Mouse (Mus musculus): Measurements from ENCODE around the gene Taar4. TPM values are rescaled to one million over a fixed set of nuclear protein-coding genes. Genes with fewer than 3 reads are reported as not detected.
A peak's percentile ranks its signal among the peaks of the same experiment; 100 is the strongest.

Gene Taar4
- polyA plus RNA-seq, 1 experiment from 2014 or later: not detected

GRCm38 (mm10) chr10:23986419-23986818, 26.1 kb downstream of the Taar4 start:
- Histone ChIP-seq H3K36me3 (ENCODE audit: control insufficient read depth, insufficient read depth) (no peaks in the 10 kb centered on the region), H3K27me3 (ENCODE audit: control insufficient read depth, insufficient read depth, low read depth, low read length) (no peaks in the 10 kb centered on the region), H3K9ac (ENCODE audit: low read depth, low read length) (no peak overlapping the region), H3K4me1 (ENCODE audit: control insufficient read depth, low read depth, low read length) (no peaks in the 10 kb centered on the region), H3K4me3 (ENCODE audit: low read depth, low read length) (no peak overlapping the region), H3K27ac (ENCODE audit: low read length) (no peak overlapping the region), H3K4me2 (ENCODE audit: low read depth, low read length) (no peak overlapping the region), H3K9me3 (replicated peaks; ENCODE audit: control insufficient read depth, low read length) (no peaks in the 10 kb centered on the region)
- ATAC-seq (ENCODE audit: low read depth): no peak
- whole genome bisulfite sequencing (ENCODE audit: insufficient replicate concordance): 34% methylated on average over 5 of the region's 5 CpGs

- no peak within 1 kb of the TSS for H3K27ac ChIP-seq (ENCODE audit: low read length)
- no peak for ATAC-seq (ENCODE audit: low read depth)
- no peaks in the 10 kb centered on the region for H3K36me3 ChIP-seq (ENCODE audit: control insufficient read depth, insufficient read depth)
- H3K9ac ChIP-seq (ENCODE audit: low read depth, low read length): no peak within 1 kb of the TSS
- H3K27me3 ChIP-seq (ENCODE audit: control insufficient read depth, insufficient read depth, low read depth, low read length): no peaks in the 10 kb centered on the region
- no peaks in the 10 kb centered on the region for H3K4me1 ChIP-seq (ENCODE audit: control insufficient read depth, low read depth, low read length)
- no peaks in the 10 kb centered on the region for H3K9me3 ChIP-seq (replicated peaks; ENCODE audit: control insufficient read depth, low read length)
- 71% methylated on average over 3 of the region's 3 CpGs for WGBS (ENCODE audit: insufficient replicate concordance)
- no peak within 1 kb of the TSS for H3K4me3 ChIP-seq (ENCODE audit: low read depth, low read length)
- no peak within 1 kb of the TSS for H3K4me2 ChIP-seq (ENCODE audit: low read depth, low read length)
Measured at GRCm38 (mm10) chr10:23993381-23993780, 33.1 kb downstream of the Taar4 start, which contains the start of gene Taar7a. TSS of gene Taar7a (minus strand) at chr10:23993481.

GRCm38 (mm10) chr10:23999639-24000038, 39.3 kb downstream of the Taar4 start, which contains the start of gene Taar7b:
TSS of gene Taar7b (plus strand) at chr10:23999939.
- no peak for ATAC-seq (ENCODE audit: low read depth)

GRCm38 (mm10) chr10:24006442-24006841, 46.1 kb downstream of the Taar4 start:
- no peak overlapping the region for H3K4me2 ChIP-seq (ENCODE audit: low read depth, low read length)
- peaks cover 8% of the 10 kb centered on the region for H3K4me1 ChIP-seq (ENCODE audit: control insufficient read depth, low read depth, low read length)
- no peak overlapping the region for H3K4me3 ChIP-seq (ENCODE audit: low read depth, low read length)
- H3K27me3 ChIP-seq (ENCODE audit: control insufficient read depth, insufficient read depth, low read depth, low read length): no peaks in the 10 kb centered on the region
- ATAC-seq (ENCODE audit: low read depth): no peak
- 26% methylated on average over 1 of the region's 1 CpGs for WGBS (ENCODE audit: insufficient replicate concordance)
- H3K27ac ChIP-seq (ENCODE audit: low read length): no peak overlapping the region
- no peak overlapping the region for H3K9ac ChIP-seq (ENCODE audit: low read depth, low read length)
- H3K9me3 ChIP-seq (replicated peaks; ENCODE audit: control insufficient read depth, low read length): no peaks in the 10 kb centered on the region
- no peaks in the 10 kb centered on the region for H3K36me3 ChIP-seq (ENCODE audit: control insufficient read depth, insufficient read depth)

More at GRCm38 (mm10) chr10:23999639-24000038, 39.3 kb downstream of the Taar4 start, which contains the start of gene Taar7b:
- H3K27ac ChIP-seq (ENCODE audit: low read length): no peak within 1 kb of the TSS
- no peaks in the 10 kb centered on the region for H3K36me3 ChIP-seq (ENCODE audit: control insufficient read depth, insufficient read depth)
- no peak within 1 kb of the TSS for H3K9ac ChIP-seq (ENCODE audit: low read depth, low read length)
- H3K27me3 ChIP-seq (ENCODE audit: control insufficient read depth, insufficient read depth, low read depth, low read length): no peaks in the 10 kb centered on the region
- no peak within 1 kb of the TSS for H3K4me3 ChIP-seq (ENCODE audit: low read depth, low read length)
- H3K9me3 ChIP-seq (replicated peaks; ENCODE audit: control insufficient read depth, low read length): no peaks in the 10 kb centered on the region
- no peaks in the 10 kb centered on the region for H3K4me1 ChIP-seq (ENCODE audit: control insufficient read depth, low read depth, low read length)
- no peak within 1 kb of the TSS for H3K4me2 ChIP-seq (ENCODE audit: low read depth, low read length)
- WGBS (ENCODE audit: insufficient replicate concordance): 68% methylated on average over 1 of the region's 1 CpGs

DNA sequence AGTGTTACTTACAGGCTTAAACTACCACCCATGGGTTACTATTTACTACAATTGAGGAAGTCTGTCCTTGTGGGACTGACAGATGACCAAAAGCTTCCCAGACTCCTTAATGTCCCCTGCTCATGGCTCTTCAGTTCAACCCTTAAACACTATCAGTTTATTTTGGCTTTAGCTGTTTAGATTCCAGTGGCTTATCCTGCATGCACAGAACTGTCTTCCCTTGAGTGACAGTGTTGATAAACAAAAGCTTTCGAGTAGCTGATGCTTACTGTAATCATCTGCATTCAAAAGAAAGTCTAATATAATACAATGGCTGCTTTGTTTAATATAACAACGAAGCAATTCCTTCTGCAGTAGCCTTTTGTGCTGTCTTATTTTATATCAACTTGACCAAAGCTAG, 46.7 kb downstream of the Taar4 start:
- peak; percentile 81 for ATAC-seq (ENCODE audit: low read depth)
- WGBS (ENCODE audit: insufficient replicate concordance): 20% methylated on average over 2 of the region's 2 CpGs

GRCm38 (mm10) chr10:24008143-24008542, 47.8 kb downstream of the Taar4 start:
- no peak overlapping the region for H3K27ac ChIP-seq (ENCODE audit: low read length)
- no peak overlapping the region for H3K9ac ChIP-seq (ENCODE audit: low read depth, low read length)
- H3K9me3 ChIP-seq (replicated peaks; ENCODE audit: control insufficient read depth, low read length): no peaks in the 10 kb centered on the region
- no peaks in the 10 kb centered on the region for H3K27me3 ChIP-seq (ENCODE audit: control insufficient read depth, insufficient read depth, low read depth, low read length)
- H3K4me3 ChIP-seq (ENCODE audit: low read depth, low read length): no peak overlapping the region
- H3K36me3 ChIP-seq (ENCODE audit: control insufficient read depth, insufficient read depth): no peaks in the 10 kb centered on the region
- H3K4me1 ChIP-seq (ENCODE audit: control insufficient read depth, low read depth, low read length): peaks cover 8% of the 10 kb centered on the region
- no peak overlapping the region for H3K4me2 ChIP-seq (ENCODE audit: low read depth, low read length)
- WGBS (ENCODE audit: insufficient replicate concordance): 45% methylated on average over 1 of the region's 1 CpGs
- peak; percentile 39; the same call in 1 of the 2 replicates for ATAC-seq (ENCODE audit: low read depth)

More for the DNA sequence above, 46.7 kb downstream of the Taar4 start:
- Histone ChIP-seq H3K9ac (ENCODE audit: low read depth, low read length) (no peak overlapping the region), H3K36me3 (ENCODE audit: control insufficient read depth, insufficient read depth) (no peaks in the 10 kb centered on the region), H3K4me3 (ENCODE audit: low read depth, low read length) (no peak overlapping the region), H3K4me1 (ENCODE audit: control insufficient read depth, low read depth, low read length) (peaks cover 8% of the 10 kb centered on the region), H3K27me3 (ENCODE audit: control insufficient read depth, insufficient read depth, low read depth, low read length) (no peaks in the 10 kb centered on the region), H3K4me2 (ENCODE audit: low read depth, low read length) (0 out of 2 replicates have a peak overlapping the region, but pooled peaks have one; percentile 17), H3K9me3 (replicated peaks; ENCODE audit: control insufficient read depth, low read length) (no peaks in the 10 kb centered on the region), H3K27ac (ENCODE audit: low read length) (no peak overlapping the region)

Other genes starting within 250 kb of the Taar4 start
- gene Rps12, start 173.2 kb upstream of the Taar4 start, polyA plus RNA-seq (2015; fragmentation: Nextera tagmentation; extraction: Ambion mirVana): 102 and 122 TPM in 2 replicates
- gene Slc18b1, start 163.5 kb upstream of the Taar4 start, polyA plus RNA-seq (2015; fragmentation: Nextera tagmentation; extraction: Ambion mirVana): 1.7 and 1.9 TPM in 2 replicates
- gene Vnn3, start 109.0 kb upstream of the Taar4 start, polyA plus RNA-seq (2015; fragmentation: Nextera tagmentation; extraction: Ambion mirVana): 8.3 and 12.2 TPM in 2 replicates
- gene Vnn1, start 65.8 kb upstream of the Taar4 start, polyA plus RNA-seq (2015; fragmentation: Nextera tagmentation; extraction: Ambion mirVana): 2.2 and 2.8 TPM in 2 replicates
- gene Taar1, start 40.1 kb upstream of the Taar4 start, polyA plus RNA-seq (2015; fragmentation: Nextera tagmentation; extraction: Ambion mirVana): not detected in 2 replicates
- gene Taar2, start 21.9 kb upstream of the Taar4 start, polyA plus RNA-seq (2015; fragmentation: Nextera tagmentation; extraction: Ambion mirVana): not detected in 2 replicates
- gene Taar3, start 10.9 kb upstream of the Taar4 start, polyA plus RNA-seq (2015; fragmentation: Nextera tagmentation; extraction: Ambion mirVana): not detected in 2 replicates
- gene Taar5, start 10.2 kb downstream of the Taar4 start, polyA plus RNA-seq (2015; fragmentation: Nextera tagmentation; extraction: Ambion mirVana): not detected in 2 replicates
- not detected in 2 replicates for gene Taar6, start 25.2 kb downstream of the Taar4 start, polyA plus RNA-seq (2015; fragmentation: Nextera tagmentation; extraction: Ambion mirVana)
- gene Taar7a, start 33.0 kb downstream of the Taar4 start, polyA plus RNA-seq (2015; fragmentation: Nextera tagmentation; extraction: Ambion mirVana): not detected in 2 replicates
- not detected in 2 replicates for gene Taar7b, start 39.4 kb downstream of the Taar4 start, polyA plus RNA-seq (2015; fragmentation: Nextera tagmentation; extraction: Ambion mirVana)
- not detected in 2 replicates for gene Taar7d, start 66.7 kb downstream of the Taar4 start, polyA plus RNA-seq (2015; fragmentation: Nextera tagmentation; extraction: Ambion mirVana)
- not detected in 2 replicates for gene Taar7e, start 77.1 kb downstream of the Taar4 start, polyA plus RNA-seq (2015; fragmentation: Nextera tagmentation; extraction: Ambion mirVana)
- not detected in 2 replicates for gene Taar7f, start 89.0 kb downstream of the Taar4 start, polyA plus RNA-seq (2015; fragmentation: Nextera tagmentation; extraction: Ambion mirVana)
- not detected in 2 replicates for gene Taar8a, start 116.0 kb downstream of the Taar4 start, polyA plus RNA-seq (2015; fragmentation: Nextera tagmentation; extraction: Ambion mirVana)
- gene Taar8b, start 131.8 kb downstream of the Taar4 start, polyA plus RNA-seq (2015; fragmentation: Nextera tagmentation; extraction: Ambion mirVana): not detected in 2 replicates
- gene Taar8c, start 141.4 kb downstream of the Taar4 start, polyA plus RNA-seq (2015; fragmentation: Nextera tagmentation; extraction: Ambion mirVana): not detected in 2 replicates
- not detected in 2 replicates for gene Taar9, start 149.0 kb downstream of the Taar4 start, polyA plus RNA-seq (2015; fragmentation: Nextera tagmentation; extraction: Ambion mirVana)
- gene Stx7, start 188.8 kb downstream of the Taar4 start, polyA plus RNA-seq (2015; fragmentation: Nextera tagmentation; extraction: Ambion mirVana): 25.9 and 26.8 TPM in 2 replicates